Mouse (Mus musculus) layer of hippocampus, adult 8-10 months (tissue): ENCODE results near the gene Tcp11x2. TPM values are rescaled to one million over a fixed set of nuclear protein-coding genes. Genes with fewer than 3 reads are reported as not detected.

Experiments
- DNase-seq, 2 experiments: peaks; one replicate each; pipeline ENCODE4 v3.0.0; 2022; ENCODE audit warnings: low spot score in 2 of 2
- total RNA-seq, 4 experiments: library from RNA; stranded (reverse); gene quantifications; 2 replicates each; pipeline ENCODE4 v1.2.4; 2022

Tcp11x2 gene
- total RNA-seq: not detected

DNA sequence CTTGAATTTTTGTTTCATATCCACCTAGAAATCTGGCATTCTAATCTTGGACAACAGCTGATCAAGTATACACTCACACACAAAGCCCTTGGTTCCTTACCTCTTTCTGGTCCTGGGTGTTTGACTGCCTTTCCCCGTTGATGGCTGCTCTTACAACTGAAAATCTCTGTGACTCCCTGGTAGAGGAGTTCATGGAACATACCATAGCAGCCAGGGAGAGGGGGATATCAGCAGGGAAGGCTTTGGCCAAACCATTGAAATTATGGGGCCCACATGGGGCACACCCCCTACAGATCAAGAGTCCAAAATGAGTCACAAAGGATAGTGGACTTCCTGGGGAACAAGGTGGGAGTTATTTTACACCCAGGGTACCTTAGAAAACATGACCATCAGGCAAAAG, at the start of gene Tcp11x2:
TSS of gene Tcp11x2 (minus strand) at position 158 of the 400 bp plus-strand sequence.
- DNase-seq: no peak

GRCm38 (mm10) chrX:135743056-135743355, 49.4 kb upstream of the Tcp11x2 start:
- no peak for DNase-seq

GRCm38 (mm10) chrX:135742304-135743055, 48.9 kb upstream of the Tcp11x2 start, which contains the start of the genes Armcx5 and Gprasp1:
Gene Armcx5, plus strand, starts transcription at chrX:135742733.
Gene Gprasp1, plus strand, starts transcription at chrX:135742733.
- peak; percentile 85 to 87 for DNase-seq

DNA sequence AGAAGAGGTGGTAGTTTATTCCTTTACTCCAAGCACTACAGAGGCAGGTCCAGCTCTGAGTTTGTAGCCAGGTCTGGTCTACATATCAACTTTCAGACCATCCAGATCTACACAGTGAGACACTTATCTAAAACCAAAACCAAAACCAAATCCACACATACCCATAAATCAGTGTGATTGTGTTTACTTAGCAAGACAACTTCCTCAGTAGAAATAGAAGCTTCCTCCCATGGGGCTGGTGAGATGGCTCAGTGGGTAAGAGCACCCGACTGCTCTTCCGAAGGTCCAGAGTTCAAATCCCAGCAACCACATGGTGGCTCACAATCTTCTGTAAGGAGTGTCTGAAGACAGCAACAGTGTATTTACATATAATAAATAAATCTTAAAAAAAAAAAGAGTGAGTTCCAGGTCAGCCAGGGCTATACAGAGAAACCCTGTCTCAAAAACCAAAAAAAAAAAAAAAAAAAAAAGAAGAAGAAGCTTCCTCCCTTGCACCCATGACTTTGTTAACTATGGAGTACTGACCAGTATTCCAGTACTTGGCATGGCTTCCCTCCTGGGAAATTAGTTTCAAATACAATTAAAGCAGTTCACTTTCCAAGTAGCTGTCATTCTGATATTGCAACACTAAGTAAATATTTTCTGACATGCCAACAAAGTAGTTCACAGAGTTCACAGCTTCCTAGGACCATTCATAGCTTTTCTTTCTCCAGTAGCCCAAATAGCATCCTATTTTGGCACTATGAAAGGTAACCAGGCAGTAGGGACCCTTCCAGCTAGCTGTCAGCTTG, 45.3 kb upstream of the Tcp11x2 start:
- DNase-seq: no peak

DNA sequence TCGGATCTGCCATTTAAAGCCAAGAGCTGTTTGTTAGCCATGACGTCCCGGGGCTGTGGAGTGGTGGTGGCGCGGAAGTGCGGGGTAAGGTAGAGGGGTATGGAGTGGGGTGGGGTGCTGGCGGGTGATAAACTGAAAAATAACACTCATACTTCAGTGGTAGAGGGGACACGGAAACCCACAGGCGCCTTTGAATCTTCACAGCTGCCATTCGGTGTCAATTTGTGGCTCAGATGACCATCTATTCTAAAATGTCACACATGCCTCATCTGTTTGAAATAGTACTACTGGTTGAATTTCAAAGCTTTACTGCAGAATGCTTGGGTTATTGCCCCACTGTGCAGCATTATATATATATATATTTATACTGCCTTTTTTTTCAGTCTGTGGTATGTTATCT, 31.6 kb upstream of the Tcp11x2 start, which contains the start of gene Tmsb15a:
TSS of gene Tmsb15a (minus strand) at position 101 of the 400 bp plus-strand sequence.
- no peak for DNase-seq

DNA sequence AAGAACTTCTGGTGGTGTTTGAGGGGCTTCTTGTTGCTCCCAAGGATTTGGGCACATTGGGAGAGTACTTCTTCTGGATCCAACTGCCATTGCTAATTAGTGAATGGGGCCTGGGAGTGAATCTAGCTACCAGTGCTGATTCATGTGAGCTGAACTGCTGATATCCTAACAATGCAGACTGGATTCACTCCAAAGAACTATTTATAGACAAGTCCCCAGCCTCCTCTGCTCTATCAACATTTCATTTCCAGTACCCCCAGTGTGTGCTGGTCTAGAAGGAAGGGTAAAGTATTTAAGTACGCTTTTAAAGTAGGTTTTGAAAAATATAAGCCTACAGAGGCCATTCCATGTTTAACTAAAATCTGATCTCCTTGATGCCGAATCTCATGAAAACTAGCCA, 19.3 kb upstream of the Tcp11x2 start:
- DNase-seq: no peak

- DNase-seq: no peak
Observed at GRCm38 (mm10) chrX:135704349-135704748, 10.8 kb upstream of the Tcp11x2 start.

DNA sequence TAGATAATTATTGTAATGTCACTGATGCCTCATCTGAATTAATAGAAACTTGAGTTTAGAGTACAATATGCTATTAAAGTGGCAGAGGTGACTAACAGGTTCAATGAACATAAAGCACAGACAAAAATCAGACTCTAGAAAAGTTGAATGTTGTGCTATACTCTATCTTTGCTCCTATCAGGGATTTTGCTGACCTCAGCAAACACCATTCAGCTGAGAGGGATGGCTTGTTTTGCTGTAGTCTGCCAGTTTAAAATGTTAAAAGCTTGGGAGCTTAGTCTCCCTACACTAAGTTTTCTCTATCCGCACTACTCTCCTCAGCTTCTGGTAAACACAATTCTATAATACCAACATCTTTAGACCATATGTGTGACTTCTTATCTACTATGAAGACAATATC, 9.5 kb upstream of the Tcp11x2 start:
- DNase-seq: no peak

DNA sequence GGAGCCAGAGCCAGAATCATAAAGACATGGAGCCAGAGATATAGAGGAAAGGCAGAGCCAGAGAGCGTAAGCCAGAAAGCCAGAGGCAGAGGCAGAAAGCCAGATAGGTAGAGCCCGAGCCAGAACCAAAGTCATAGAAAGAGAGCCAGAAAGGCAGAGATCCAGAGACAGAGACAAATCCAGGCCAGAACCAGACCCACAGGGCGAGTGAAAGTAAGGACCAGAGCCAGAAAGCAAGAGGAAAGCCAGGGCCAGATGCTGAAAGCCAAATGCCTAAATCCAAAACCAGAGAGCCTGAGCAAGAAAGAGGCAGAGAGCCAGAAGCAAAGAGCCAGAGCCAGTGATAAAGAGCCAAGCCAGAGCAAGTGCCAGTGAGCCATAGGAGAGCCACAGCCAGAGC, 5.8 kb downstream of the Tcp11x2 start:
- DNase-seq: no peak

- no peak for DNase-seq
Observed at GRCm38 (mm10) chrX:135681858-135682257, 11.7 kb downstream of the Tcp11x2 start.

- peak in 1 of 2 experiments; percentile 38 for DNase-seq
Observed at GRCm38 (mm10) chrX:135652173-135652772, 41.3 kb downstream of the Tcp11x2 start.

DNA sequence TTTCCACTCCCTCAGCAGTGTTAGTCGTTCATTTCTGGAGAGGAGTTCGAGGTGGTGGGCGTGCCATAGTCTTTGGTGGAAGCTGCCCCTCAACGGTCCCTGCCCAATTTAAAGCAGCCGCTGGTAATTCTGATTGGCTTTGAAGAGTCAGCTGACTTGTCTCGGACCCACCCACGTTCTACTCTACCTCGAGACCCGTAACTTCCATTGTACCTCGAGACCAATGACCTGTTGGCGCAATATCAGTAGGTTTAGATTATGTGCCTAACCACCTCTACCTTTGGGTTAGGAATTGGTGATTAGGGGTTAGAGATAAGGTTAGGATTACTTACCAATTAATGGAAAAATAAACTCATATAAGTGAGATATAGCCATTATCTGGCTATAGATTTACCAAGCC, 66.0 kb downstream of the Tcp11x2 start, which contains the start of gene Prame:
TSS of gene Prame (minus strand) at position 101 of the 400 bp plus-strand sequence.
- no peak for DNase-seq

Other genes starting within 250 kb of the Tcp11x2 start
- not detected for gene AV320801, start 199.2 kb downstream of the Tcp11x2 start, total RNA-seq
- gene Nxf7, start 95.0 kb downstream of the Tcp11x2 start, total RNA-seq: not detected
- not detected for gene Prame, start 66.1 kb downstream of the Tcp11x2 start, total RNA-seq
- gene Tmsb15a, start 31.5 kb upstream of the Tcp11x2 start, total RNA-seq: not detected
- 10 to 100 TPM; 29.5 to 35.9 (median 30.7) TPM for gene Armcx5, start 48.9 kb upstream of the Tcp11x2 start, total RNA-seq
- gene Gprasp1, start 48.9 kb upstream of the Tcp11x2 start, total RNA-seq: 100 to 1,000 TPM; 301 to 353 (median 333) TPM
- 10 to 100 TPM; 64.5 to 78.8 (median 68.9) TPM for gene Bhlhb9, start 103.8 kb upstream of the Tcp11x2 start, total RNA-seq
- 100 to 1,000 TPM; 190 to 236 (median 213) TPM for gene Gprasp2, start 145.2 kb upstream of the Tcp11x2 start, total RNA-seq